Mouse (Mus musculus): ENCODE data around the gene H1f0.

GRCm38 (mm10) chr15:79026511-79027290, 1.5 kb upstream of the H1f0 start:
- TF ChIP-seq CTCF (IDR thresholded peaks at IDR 0.05; ENCODE audit: low read depth) (no peak), EP300 (IDR thresholded peaks at IDR 0.05; ENCODE audit: low read depth) (no peak)
